Mouse (Mus musculus) liver, embryonic 12.5 days (tissue): ENCODE measurements at regions not wholly inside any gene's neighbourhood (a gene's known extent, or its start where the extent isn't known, plus 50 kb on each side); places are given as distances from the start of the nearest gene placed in this dataset.

Experiments used
- ATAC-seq: fragments of 200-750 bp; cut with Nextera tagmentation; 2 replicates; pipeline ENCODE4 v1.8.0; 2017; ENCODE audit warnings: moderate number of reproducible peaks, mild to moderate bottlenecking, moderate library complexity
- H3K27ac ChIP-seq: fragments of 300-500 bp; sonication (generic); 2 replicates; pipeline ENCODE4 v1.5.1; 2016; ENCODE audit warnings: mild to moderate bottlenecking
- H3K27me3 ChIP-seq: fragments of 300-500 bp; sonication (generic); replicated peaks from 2 replicates; pipeline ENCODE4 v1.6.1; 2016; ENCODE audit warnings: mild to moderate bottlenecking, moderate library complexity
- H3K36me3 ChIP-seq: fragments of 300-500 bp; sonication (generic); 2 replicates; pipeline ENCODE4 v1.6.1; 2016; ENCODE audit warnings: mild to moderate bottlenecking, moderate library complexity
- H3K4me1 ChIP-seq: fragments of 300-500 bp; sonication (generic); 2 replicates; pipeline ENCODE4 v1.6.1; 2016
- H3K4me2 ChIP-seq: fragments of 300-500 bp; sonication (generic); 2 replicates; pipeline ENCODE4 v1.6.1; 2016; ENCODE audit warnings: mild to moderate bottlenecking, moderate library complexity
- H3K4me3 ChIP-seq: fragments of 300-500 bp; sonication (generic); 2 replicates; pipeline ENCODE4 v1.5.1; 2016; ENCODE audit warnings: mild to moderate bottlenecking, moderate library complexity
- H3K9ac ChIP-seq: fragments of 300-500 bp; sonication (generic); 2 replicates; pipeline ENCODE4 v1.6.1; 2016; ENCODE audit warnings: mild to moderate bottlenecking, moderate library complexity
- H3K9me3 ChIP-seq: fragments of 300-500 bp; sonication (generic); replicated peaks from 2 replicates; pipeline ENCODE4 v1.6.1; 2016; ENCODE audit warnings: mild to moderate bottlenecking, moderate library complexity
- WGBS: fragments of 180-500 bp; shearing (Covaris S2); methylation state at CpG from one replicate; pipeline ENCODE4 v1.1.7; 2016; ENCODE audit not compliant: insufficient replicate concordance; 5-methylcytosine and 5-hydroxymethylcytosine counted together

DNA sequence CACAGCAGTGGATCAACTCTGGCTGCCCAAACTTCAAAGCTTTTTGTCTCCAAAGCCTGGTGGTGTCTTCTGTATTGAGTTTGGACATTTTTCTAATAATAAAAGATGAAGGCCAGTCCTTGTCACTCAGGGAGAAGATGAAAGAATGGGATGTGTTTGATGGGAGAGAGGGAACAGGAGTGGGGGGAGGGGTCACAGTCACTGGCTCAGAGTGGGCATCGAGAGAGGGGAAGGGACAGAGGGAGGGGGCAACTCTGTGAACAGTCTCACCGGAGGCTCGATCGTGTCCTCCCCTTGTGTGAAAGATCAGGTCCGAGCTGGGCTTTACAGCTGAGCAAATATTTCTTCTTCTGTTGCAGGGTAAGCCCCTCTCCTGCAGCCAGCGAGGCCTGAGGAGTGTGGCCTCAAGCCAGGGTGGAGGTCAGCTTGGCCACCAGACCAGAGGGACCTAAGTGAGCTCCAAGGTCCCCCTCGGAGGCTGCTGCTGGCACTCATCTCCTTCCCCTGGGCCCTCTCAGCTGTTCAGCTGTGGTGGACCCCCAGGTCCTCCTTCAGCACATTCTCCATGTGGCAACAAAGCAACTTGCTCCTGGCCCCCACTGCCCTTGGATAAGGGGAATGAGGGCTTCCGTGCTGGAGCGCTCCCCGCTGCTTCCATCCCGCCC, 108.0 kb upstream of the Zbtb40 start:
- Histone ChIP-seq H3K4me1 (no peaks in the 10 kb centered on the region), H3K4me2 (no peak overlapping the region), H3K4me3 (no peak overlapping the region), H3K27ac (no peak overlapping the region), H3K9ac (no peak overlapping the region), H3K9me3 (no peaks in the 10 kb centered on the region), H3K27me3 (peaks cover 38% of the 10 kb centered on the region), H3K36me3 (no peaks in the 10 kb centered on the region)
- ATAC-seq, result no peak
- 59% methylated on average over 11 of the region's 11 CpGs for WGBS

DNA sequence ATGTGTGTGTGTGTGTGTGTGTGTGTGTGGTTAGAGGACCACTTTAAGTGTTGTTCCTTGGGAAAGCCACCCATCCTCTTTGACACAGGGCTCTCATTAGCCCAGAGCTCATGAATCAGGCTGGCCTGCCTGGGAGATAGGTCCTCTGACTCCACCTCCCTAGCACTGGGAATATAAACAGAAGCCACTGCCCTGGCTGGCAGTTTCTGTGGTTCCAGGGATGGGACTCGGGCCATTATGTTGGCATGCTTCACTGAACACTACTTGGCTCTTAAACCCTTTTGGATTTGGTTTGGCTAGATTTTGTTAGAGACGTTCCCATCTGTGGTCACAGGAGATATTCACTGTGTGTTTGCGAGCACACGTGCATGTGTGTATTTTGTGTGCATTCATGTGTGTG, 100.2 kb upstream of the Zbtb40 start:
- Histone ChIP-seq H3K4me3 (no peak overlapping the region), H3K4me1 (no peaks in the 10 kb centered on the region), H3K36me3 (no peaks in the 10 kb centered on the region), H3K27ac (no peak overlapping the region), H3K27me3 (peaks cover 22% of the 10 kb centered on the region), H3K4me2 (no peak overlapping the region), H3K9ac (no peak overlapping the region), H3K9me3 (no peaks in the 10 kb centered on the region)
- ATAC-seq, result no peak
- WGBS, result 78% methylated on average over 4 of the region's 4 CpGs

DNA sequence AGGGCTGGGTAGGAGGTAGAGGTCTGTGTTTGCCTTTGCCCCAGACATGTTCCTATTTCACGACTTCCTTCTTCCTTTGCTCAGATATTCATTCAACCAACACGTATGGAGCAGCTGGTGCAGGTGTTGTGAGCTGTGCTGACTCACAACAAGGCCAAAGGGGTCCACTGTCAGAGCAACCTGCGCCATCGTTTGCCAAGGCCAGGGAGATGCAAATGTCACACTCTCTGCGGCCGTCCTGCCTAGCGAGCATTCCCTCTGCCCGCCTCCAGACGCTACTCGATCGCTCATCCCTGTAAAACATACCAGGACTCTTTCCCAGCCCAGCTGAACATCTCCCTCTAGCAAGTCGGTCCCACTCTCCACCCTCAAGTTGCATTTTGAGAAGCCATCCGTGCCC, 99.2 kb upstream of the Zbtb40 start:
- Histone ChIP-seq H3K4me1 (no peaks in the 10 kb centered on the region), H3K9me3 (no peaks in the 10 kb centered on the region), H3K4me3 (no peak overlapping the region), H3K27ac (no peak overlapping the region), H3K36me3 (no peaks in the 10 kb centered on the region), H3K4me2 (no peak overlapping the region), H3K9ac (no peak overlapping the region), H3K27me3 (peaks cover 24% of the 10 kb centered on the region; the same call in 1 of the 2 replicates)
- no peak for ATAC-seq
- 64% methylated on average over 13 of the region's 13 CpGs for WGBS

DNA sequence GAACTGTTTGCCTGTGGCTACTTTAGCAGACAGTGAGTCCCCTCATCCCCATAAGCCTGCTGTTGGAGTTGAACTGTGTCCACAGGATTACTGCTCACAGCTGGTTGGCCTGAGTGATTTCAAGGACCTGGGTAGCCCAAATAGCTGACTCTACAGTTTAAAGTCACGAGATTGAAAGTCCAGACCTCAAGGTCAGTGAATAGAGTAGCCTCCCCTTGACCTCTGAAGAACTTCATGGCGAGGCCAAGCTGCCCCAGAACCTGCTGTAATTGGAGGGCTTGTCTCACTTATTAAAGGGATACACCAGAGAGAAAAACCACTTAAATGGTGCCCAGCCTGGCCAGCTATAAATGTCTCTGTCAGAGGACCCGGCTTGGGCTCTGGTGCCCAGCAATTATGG, 97.7 kb upstream of the Zbtb40 start:
- Histone ChIP-seq H3K27ac (no peak overlapping the region), H3K9me3 (no peaks in the 10 kb centered on the region), H3K4me3 (no peak overlapping the region), H3K4me2 (no peak overlapping the region), H3K9ac (no peak overlapping the region), H3K36me3 (no peaks in the 10 kb centered on the region), H3K4me1 (no peaks in the 10 kb centered on the region), H3K27me3 (peaks cover 35% of the 10 kb centered on the region; the same call in 1 of the 2 replicates)
- no peak for ATAC-seq
- 44% methylated on average over 3 of the region's 3 CpGs for WGBS

DNA sequence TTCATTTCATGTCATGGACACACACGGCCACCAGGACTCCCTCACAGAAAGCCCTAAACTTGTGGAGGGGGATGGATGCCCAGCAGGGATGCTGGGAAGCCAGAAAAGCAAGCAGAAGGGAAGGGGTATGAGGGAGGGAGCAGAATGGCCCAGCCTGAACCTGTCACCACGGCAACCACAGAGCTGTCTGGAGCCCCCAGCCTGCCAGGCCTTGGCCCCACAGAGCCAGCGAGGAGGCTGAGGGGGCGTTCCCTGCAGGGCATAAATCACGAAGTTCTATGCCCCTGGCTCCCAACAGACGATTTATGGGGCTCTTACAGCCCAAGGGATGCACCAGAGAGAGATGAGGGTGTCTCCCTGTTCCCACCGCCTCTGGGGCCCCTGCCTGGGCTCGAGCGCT, 93.7 kb upstream of the Zbtb40 start:
- H3K9ac ChIP-seq, result no peak overlapping the region
- 46% methylated on average over 9 of the region's 9 CpGs for WGBS
- H3K36me3 ChIP-seq, result no peaks in the 10 kb centered on the region
- H3K27ac ChIP-seq, result no peak overlapping the region
- H3K4me2 ChIP-seq, result no peak overlapping the region
- peaks cover 47% of the 10 kb centered on the region for H3K27me3 ChIP-seq
- no peak overlapping the region for H3K4me3 ChIP-seq
- no peaks in the 10 kb centered on the region for H3K9me3 ChIP-seq
- ATAC-seq, result no peak
- H3K4me1 ChIP-seq, result no peaks in the 10 kb centered on the region

DNA sequence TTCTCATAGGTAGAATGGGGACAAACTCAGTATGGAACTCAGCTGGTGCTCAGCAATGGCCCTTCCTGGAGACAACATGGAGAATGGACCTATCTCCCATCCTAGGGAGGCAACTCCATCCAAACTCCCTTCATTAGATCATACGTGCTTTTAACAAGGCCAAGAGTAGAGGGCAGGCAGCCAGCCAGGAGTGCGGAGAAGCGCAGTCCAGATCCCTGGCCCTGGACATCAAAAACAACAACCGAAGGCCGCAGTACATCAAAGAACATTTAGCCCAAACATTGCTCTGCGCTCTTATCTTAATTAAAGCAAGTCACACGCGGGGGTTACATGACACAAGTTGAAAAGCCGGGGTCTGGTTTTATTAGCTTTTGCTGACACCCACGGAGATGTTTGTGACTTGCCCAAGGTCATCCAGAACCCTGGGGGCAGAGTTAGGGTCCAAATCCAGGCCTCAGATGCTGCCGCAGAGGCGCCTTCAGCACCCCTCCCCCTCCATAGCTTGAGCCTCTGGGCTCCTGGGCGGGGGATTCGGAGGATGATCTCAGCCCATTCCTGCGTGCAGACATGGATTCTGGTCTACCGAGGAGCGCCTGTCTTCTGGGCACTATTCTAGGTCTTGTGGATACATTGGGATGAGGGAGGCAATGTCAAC, 90.6 kb upstream of the Zbtb40 start:
- no peaks in the 10 kb centered on the region for H3K9me3 ChIP-seq
- 68% methylated on average over 17 of the region's 17 CpGs for WGBS
- no peak overlapping the region for H3K4me3 ChIP-seq
- H3K36me3 ChIP-seq, result no peaks in the 10 kb centered on the region
- no peaks in the 10 kb centered on the region for H3K4me1 ChIP-seq
- H3K9ac ChIP-seq, result no peak overlapping the region
- no peak for ATAC-seq
- H3K27me3 ChIP-seq, result peaks cover 48% of the 10 kb centered on the region
- no peak overlapping the region for H3K27ac ChIP-seq
- H3K4me2 ChIP-seq, result no peak overlapping the region

DNA sequence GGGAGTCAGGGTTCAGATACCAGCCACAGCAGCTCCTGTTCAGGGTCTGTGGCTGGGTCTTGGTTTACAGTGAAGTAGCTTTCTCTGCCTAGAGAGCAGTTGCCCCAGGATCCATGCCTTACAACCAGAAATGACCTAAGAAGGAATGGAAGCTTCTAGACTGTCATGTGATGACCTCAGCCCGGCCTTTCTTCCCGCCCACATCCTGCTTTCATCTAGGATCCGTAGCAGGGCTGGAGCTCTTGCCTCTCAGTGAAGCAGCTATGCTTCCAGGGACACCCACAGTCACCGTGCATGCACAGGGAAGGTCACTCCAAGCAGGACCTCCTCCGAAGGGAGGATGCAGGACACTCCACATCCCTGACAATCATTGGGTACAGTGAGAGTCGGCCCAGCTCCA, 89.5 kb upstream of the Zbtb40 start:
- no peak overlapping the region for H3K4me3 ChIP-seq
- H3K4me1 ChIP-seq, result no peaks in the 10 kb centered on the region
- H3K9me3 ChIP-seq, result no peaks in the 10 kb centered on the region
- no peak overlapping the region for H3K4me2 ChIP-seq
- no peak for ATAC-seq
- H3K27me3 ChIP-seq, result peaks cover 54% of the 10 kb centered on the region
- H3K36me3 ChIP-seq, result no peaks in the 10 kb centered on the region
- WGBS, result 50% methylated on average over 6 of the region's 6 CpGs
- H3K27ac ChIP-seq, result no peak overlapping the region
- no peak overlapping the region for H3K9ac ChIP-seq

DNA sequence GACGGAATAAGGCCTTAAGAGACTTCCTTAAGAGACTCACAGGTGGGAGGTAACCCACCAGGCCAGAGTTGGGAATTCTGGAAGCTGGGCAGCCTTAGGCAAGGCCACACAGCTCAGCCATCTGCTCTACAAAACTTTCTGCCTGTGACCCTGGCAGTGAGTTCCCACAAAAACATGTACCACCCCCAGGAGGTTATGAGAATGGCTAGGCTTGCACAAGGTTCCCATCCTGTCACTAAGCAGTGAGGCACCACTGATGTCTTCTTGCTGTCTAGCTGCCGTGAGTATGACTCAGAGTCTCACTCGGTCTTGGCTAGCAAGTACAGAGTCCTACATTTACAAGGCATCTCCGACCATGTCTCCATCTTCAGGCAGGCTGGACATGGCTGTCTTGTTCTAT, 87.7 kb upstream of the Zbtb40 start:
- Histone ChIP-seq H3K27ac (no peak overlapping the region), H3K4me2 (no peak overlapping the region), H3K9ac (no peak overlapping the region), H3K4me1 (no peaks in the 10 kb centered on the region), H3K9me3 (no peaks in the 10 kb centered on the region), H3K27me3 (peaks cover 61% of the 10 kb centered on the region), H3K36me3 (no peaks in the 10 kb centered on the region), H3K4me3 (no peak overlapping the region)
- no peak for ATAC-seq
- WGBS, result 52% methylated on average over 4 of the region's 4 CpGs

DNA sequence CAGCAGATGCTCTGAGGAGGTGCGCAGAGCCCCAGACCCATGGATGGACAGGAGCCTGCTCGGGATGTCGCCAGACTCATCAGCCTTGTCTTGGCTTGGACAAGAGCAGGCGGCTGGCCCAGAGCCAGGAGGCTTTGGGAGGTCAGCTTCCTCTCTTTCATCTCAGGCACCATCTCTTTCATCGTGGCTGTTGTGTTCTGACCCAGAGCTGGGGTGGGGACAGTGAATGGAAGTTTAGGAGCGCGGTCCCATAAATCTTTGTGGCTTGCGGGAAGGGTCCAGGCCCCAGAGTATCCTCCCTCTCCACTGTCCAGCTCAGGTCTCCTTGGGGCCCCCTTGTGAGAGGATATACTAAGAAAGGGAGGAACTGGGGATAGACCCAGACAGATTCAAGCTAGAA, 87.2 kb upstream of the Zbtb40 start:
- H3K9ac ChIP-seq, result no peak overlapping the region
- no peak for ATAC-seq
- peaks cover 58% of the 10 kb centered on the region for H3K27me3 ChIP-seq

DNA sequence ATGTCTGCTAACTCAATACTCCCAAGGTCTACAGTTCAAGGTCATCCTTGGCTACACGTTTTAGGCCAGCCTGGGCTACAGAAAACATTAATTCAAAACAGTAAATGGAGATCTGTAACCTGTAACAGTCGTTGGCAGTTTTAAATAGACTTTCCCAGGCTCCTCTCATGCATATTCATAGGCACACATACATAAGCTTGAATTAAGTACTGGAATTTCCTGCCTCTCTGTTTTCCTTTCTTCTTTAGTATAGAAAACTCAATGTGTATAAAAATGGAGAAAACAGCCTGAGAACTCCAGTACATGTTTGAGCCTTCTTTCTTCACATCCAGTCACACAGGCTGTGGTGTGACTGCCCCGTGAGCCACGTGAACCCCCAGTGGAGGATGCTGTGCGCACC, 86.0 kb upstream of the Zbtb40 start:
- ATAC-seq, result no peak
- Histone ChIP-seq H3K9ac (no peak overlapping the region), H3K36me3 (no peaks in the 10 kb centered on the region), H3K4me1 (0 out of 2 replicates have a peak, but pooled peaks cover 3% of the 10 kb centered on the region), H3K4me3 (no peak overlapping the region), H3K27me3 (peaks cover 65% of the 10 kb centered on the region), H3K4me2 (no peak overlapping the region), H3K27ac (no peak overlapping the region), H3K9me3 (no peaks in the 10 kb centered on the region)
- 50% methylated on average over 5 of the region's 5 CpGs for WGBS

More for the DNA sequence above, 87.2 kb upstream of the Zbtb40 start:
- H3K4me3 ChIP-seq, result no peak overlapping the region
- H3K36me3 ChIP-seq, result no peaks in the 10 kb centered on the region
- no peaks in the 10 kb centered on the region for H3K4me1 ChIP-seq
- no peak overlapping the region for H3K27ac ChIP-seq
- H3K9me3 ChIP-seq, result no peaks in the 10 kb centered on the region
- 62% methylated on average over 8 of the region's 8 CpGs for WGBS
- no peak overlapping the region for H3K4me2 ChIP-seq

DNA sequence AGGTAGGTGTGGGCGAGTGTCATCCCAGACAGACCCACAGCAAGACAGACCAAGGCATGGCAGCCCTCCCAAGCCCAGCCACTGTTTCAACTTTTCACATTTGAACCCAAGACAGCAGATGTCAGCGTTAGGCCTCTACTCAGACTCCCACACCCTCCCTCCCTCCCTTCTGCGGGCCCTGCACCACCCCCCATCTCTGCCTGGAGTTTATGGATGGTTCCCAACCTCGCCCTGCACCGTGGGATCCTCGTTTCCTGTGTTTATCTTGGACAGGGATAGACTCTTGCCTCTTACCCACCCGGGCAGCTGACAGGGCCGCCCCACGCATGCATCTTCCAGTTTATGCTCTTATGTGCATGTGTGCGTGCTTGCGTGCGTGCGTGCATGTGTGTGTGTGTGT, 85.2 kb upstream of the Zbtb40 start:
- Histone ChIP-seq H3K27me3 (peaks cover 65% of the 10 kb centered on the region), H3K27ac (no peak overlapping the region; the same call in 1 of the 2 replicates), H3K4me3 (no peak overlapping the region), H3K4me1 (0 out of 2 replicates have a peak, but pooled peaks cover 3% of the 10 kb centered on the region), H3K36me3 (no peaks in the 10 kb centered on the region), H3K4me2 (no peak overlapping the region), H3K9me3 (no peaks in the 10 kb centered on the region), H3K9ac (no peak overlapping the region)
- WGBS, result 46% methylated on average over 13 of the region's 13 CpGs
- no peak for ATAC-seq

DNA sequence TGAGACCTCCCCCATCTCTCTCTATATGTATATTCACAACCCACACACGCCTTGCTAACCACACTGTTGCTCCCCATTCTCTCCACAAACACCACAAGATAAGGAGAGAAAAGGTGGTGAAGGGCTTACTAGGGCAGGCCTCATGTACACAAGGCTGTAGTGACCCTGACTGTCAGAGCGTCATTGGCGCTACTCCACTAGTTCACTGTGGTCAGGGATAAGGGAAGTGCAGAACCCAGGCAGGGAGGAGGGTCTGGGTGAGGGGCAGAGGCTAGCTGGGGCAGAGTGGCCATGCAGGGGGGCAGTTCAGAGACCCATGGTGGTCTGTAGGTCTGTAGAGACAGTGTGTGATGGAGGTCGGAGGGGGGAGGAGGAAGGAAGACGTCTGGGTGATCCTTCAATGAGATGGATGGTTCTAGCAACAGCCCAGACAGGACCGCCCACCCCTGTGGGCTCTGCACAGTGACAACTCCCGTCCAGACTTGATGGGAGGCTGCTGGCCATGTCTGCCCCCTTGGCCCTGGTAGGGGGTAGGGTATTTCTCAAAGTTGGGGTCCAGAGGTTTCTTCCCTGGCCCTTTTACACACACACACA, 82.1 kb upstream of the Zbtb40 start:
- Histone ChIP-seq H3K4me2 (no peak overlapping the region), H3K4me1 (0 out of 2 replicates have a peak, but pooled peaks cover 3% of the 10 kb centered on the region), H3K27ac (no peak overlapping the region), H3K9ac (no peak overlapping the region), H3K36me3 (no peaks in the 10 kb centered on the region), H3K9me3 (no peaks in the 10 kb centered on the region), H3K27me3 (peaks cover 87% of the 10 kb centered on the region), H3K4me3 (no peak overlapping the region)
- WGBS, result 8% methylated on average over 7 of the region's 7 CpGs
- peak; percentile 21 for ATAC-seq
